ENCODE assay signal across 8 mouse cellular contexts in the genomic region with DNA sequence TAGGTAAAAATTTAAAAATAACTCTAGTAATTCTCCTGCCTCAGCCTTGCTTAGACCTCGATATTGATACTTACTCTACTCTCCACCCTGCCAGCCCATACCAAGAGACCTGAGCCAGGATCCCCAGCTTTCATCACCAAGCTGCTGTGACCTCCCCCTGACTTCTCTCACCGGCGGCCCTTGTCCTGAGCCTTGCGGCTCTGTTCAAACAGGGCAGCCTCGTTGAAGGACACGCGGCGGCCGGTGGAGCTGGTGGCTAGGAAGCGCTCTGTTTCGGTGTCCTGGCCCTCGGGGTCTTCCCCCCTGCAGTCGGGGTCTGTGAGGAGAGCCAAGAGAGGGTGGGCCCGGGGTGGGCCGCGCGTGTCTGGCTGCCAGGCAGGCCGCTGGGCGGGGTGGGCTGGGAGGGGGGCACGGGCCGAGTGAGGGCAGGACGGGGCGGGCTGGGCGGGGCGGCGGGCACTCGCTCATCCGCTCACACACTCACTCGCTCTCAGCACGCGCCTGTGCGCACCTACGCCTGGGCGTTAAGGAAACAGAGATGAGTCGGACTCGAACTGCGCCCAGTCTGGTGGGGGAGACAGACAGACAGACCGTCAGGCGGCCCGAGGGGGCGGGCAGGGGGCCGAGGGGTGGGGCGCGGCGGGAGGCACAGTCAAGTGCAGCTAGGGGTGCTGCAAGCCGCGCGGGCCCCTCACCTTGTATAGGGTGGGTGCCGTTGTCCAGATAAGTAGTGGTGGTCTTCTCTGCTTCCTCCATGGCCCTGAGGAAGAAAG. TPM values are rescaled to one million over a fixed set of nuclear protein-coding genes. Genes with fewer than 3 reads are reported as not detected.
A peak's percentile ranks its signal among the peaks of the same experiment; 100 is the strongest.
DNase-seq lines count a peak whose midpoint lies in the region; ATAC-seq and TF ChIP-seq lines count a peak whose summit lies in the region.

No protein-coding gene starts in this region.

- DNase-seq in gastrocnemius, postnatal 14 days, result peak; percentile 17
- DNase-seq in gastrocnemius, adult 18-20 months (ENCODE audit: low spot score), result no peak
- DNase-seq in thymus, adult 2 months, result no peak
- no peak for DNase-seq in thymus, postnatal 10 days (ENCODE audit: low spot score in 2 of 2)
- DNase-seq in liver, embryonic 13.5 days, result no peak
- DNase-seq in frontal cortex, postnatal 36 days (ENCODE audit: low spot score in 2 of 2), result no peak
- no peak for DNase-seq in right cerebral cortex, adult 18-20 months
- no peak for DNase-seq in left cerebral cortex, postnatal 25 days (ENCODE audit: low spot score in 2 of 2)

- TF ChIP-seq POLR2A in thymus, adult 2 months (IDR thresholded peaks at IDR 0.05; ENCODE audit: control insufficient read depth, extremely low read depth, insufficient read depth, low read length, poor library complexity), result no peak

- no peak for ATAC-seq in liver, embryonic 13.5 days (ENCODE audit: low read depth)

- H3K9ac ChIP-seq in liver, embryonic 13.5 days, result peak overlapping the region; percentile 71; the same call in 1 of the 2 replicates

- 0 out of 2 replicates have a peak overlapping the region, but pooled peaks have one; percentile 49 for H3K4me3 ChIP-seq in thymus, adult 2 months (ENCODE audit: control insufficient read depth, insufficient read depth, low read length)
- peak overlapping the region; percentile 67 for H3K4me3 ChIP-seq in liver, embryonic 13.5 days (replicated peaks)

- TF ChIP-seq CTCF in thymus, adult 2 months (IDR thresholded peaks at IDR 0.05; ENCODE audit: borderline replicate concordance, control insufficient read depth, extremely low read depth, insufficient read depth, low read length, poor library complexity), result no peak

- H3K4me2 ChIP-seq in liver, embryonic 13.5 days, result peak overlapping the region; percentile 96

- intact Hi-C loops in gastrocnemius, postnatal 14 days (cut with DNase I; ENCODE audit: low total_unique reads), result no loop called here
- intact Hi-C loops in left cerebral cortex, postnatal 25 days (cut with DNase I), result loop anchor here (2.0 kb wide), 1 partner anchor 20 kb away; no protein-coding TSS in a partner anchor

- H3K27ac ChIP-seq in thymus, adult 2 months (ENCODE audit: control insufficient read depth, insufficient read depth, low read length), result no peak overlapping the region
- no peak overlapping the region for H3K27ac ChIP-seq in liver, embryonic 13.5 days

- 84% methylated on average over 49 of the region's 49 CpGs for WGBS in thymus, adult 2 months
- 23% methylated on average over 47 of the region's 49 CpGs for whole genome bisulfite sequencing in liver, embryonic 13.5 days (ENCODE audit: insufficient replicate concordance)

- no peaks in the 10 kb centered on the region; the same call in 1 of the 2 replicates for H3K27me3 ChIP-seq in thymus, adult 2 months (ENCODE audit: control insufficient read depth, insufficient read depth, low read length)
- H3K27me3 ChIP-seq in liver, embryonic 13.5 days, result peaks cover 55% of the 10 kb centered on the region

- H3K4me1 ChIP-seq in thymus, adult 2 months (replicated peaks; ENCODE audit: control insufficient read depth, insufficient read depth, low read length), result peaks cover 41% of the 10 kb centered on the region
- peaks cover 66% of the 10 kb centered on the region for H3K4me1 ChIP-seq in liver, embryonic 13.5 days (replicated peaks)

- peaks cover 8% of the 10 kb centered on the region for H3K36me3 ChIP-seq in thymus, adult 2 months (ENCODE audit: control insufficient read depth, insufficient read depth, low read length)
- peaks cover 15% of the 10 kb centered on the region for H3K36me3 ChIP-seq in liver, embryonic 13.5 days

- H3K9me3 ChIP-seq in liver, embryonic 13.5 days (replicated peaks), result no peaks in the 10 kb centered on the region

RNA-seq across cellular contexts. Expression of gene Atp5d, which starts 2.1 kb away (rescaled TPM):
- 100 to 1,000 TPM; 657 to 736 TPM for total RNA-seq in gastrocnemius, postnatal 14 days (2021)
- total RNA-seq in gastrocnemius, adult 18-20 months (2021), result 100 to 1,000 TPM; 573 to 611 TPM
- polyA plus RNA-seq in thymus, adult 2 months (2012; rRNA removed), result 1,163 and 1,361 TPM in 2 replicates
- 358 and 362 TPM in 2 replicates for polyA plus RNA-seq in liver, embryonic 13.5 days (2015; fragmentation: Nextera tagmentation; extraction: Ambion mirVana)
- total RNA-seq in left cerebral cortex, postnatal 25 days (2021), result 100 to 1,000 TPM; 372 to 381 TPM

RNA-seq across cellular contexts. Expression of gene Cbarp, which starts 4.3 kb away (rescaled TPM):
- 1 to 10 TPM; 1.6 TPM for total RNA-seq in gastrocnemius, postnatal 14 days (2021)
- total RNA-seq in gastrocnemius, adult 18-20 months (2021), result 1 to 10 TPM; 1.6 to 1.9 TPM
- 34.0 and 37.7 TPM in 2 replicates for polyA plus RNA-seq in thymus, adult 2 months (2012; rRNA removed)
- 0.54 and 0.69 TPM in 2 replicates for polyA plus RNA-seq in liver, embryonic 13.5 days (2015; fragmentation: Nextera tagmentation; extraction: Ambion mirVana)
- 100 to 1,000 TPM; 487 TPM for total RNA-seq in left cerebral cortex, postnatal 25 days (2021)

RNA-seq across cellular contexts. Expression of gene Midn, which starts 11.7 kb away (rescaled TPM):
- total RNA-seq in gastrocnemius, postnatal 14 days (2021), result 10 to 100 TPM; 40.3 to 43.6 TPM
- total RNA-seq in gastrocnemius, adult 18-20 months (2021), result 10 to 100 TPM; 40.6 to 47.9 TPM
- polyA plus RNA-seq in thymus, adult 2 months (2012; rRNA removed), result 342 and 374 TPM in 2 replicates
- polyA plus RNA-seq in liver, embryonic 13.5 days (2015; fragmentation: Nextera tagmentation; extraction: Ambion mirVana), result 3.0 and 3.3 TPM in 2 replicates
- 10 to 100 TPM; 74.3 to 98.7 TPM for total RNA-seq in left cerebral cortex, postnatal 25 days (2021)

RNA-seq across cellular contexts. Expression of gene Stk11, which starts 20.8 kb away (rescaled TPM):
- total RNA-seq in gastrocnemius, postnatal 14 days (2021), result 10 to 100 TPM; 87.6 to 98.0 TPM
- total RNA-seq in gastrocnemius, adult 18-20 months (2021), result 100 to 1,000 TPM; 145 to 148 TPM
- 265 and 270 TPM in 2 replicates for polyA plus RNA-seq in thymus, adult 2 months (2012; rRNA removed)
- 16.2 and 18.3 TPM in 2 replicates for polyA plus RNA-seq in liver, embryonic 13.5 days (2015; fragmentation: Nextera tagmentation; extraction: Ambion mirVana)
- 10 to 100 TPM; 92.1 to 95.0 TPM for total RNA-seq in left cerebral cortex, postnatal 25 days (2021)

RNA-seq across cellular contexts. Expression of gene Cirbp, which starts 29.4 kb away (rescaled TPM):
- total RNA-seq in gastrocnemius, postnatal 14 days (2021), result 10 to 100 TPM; 41.4 to 41.5 TPM
- total RNA-seq in gastrocnemius, adult 18-20 months (2021), result 10 to 100 TPM; 28.9 to 37.5 TPM
- polyA plus RNA-seq in thymus, adult 2 months (2012; rRNA removed), result 173 and 193 TPM in 2 replicates
- 19.5 and 21.9 TPM in 2 replicates for polyA plus RNA-seq in liver, embryonic 13.5 days (2015; fragmentation: Nextera tagmentation; extraction: Ambion mirVana)
- 10 to 100 TPM; 77.3 to 90.1 TPM for total RNA-seq in left cerebral cortex, postnatal 25 days (2021)

Comparison
In these comparisons a context has a peak if more than half of its experiments do, and no peak if none do; other contexts are left out.
1. RNA of gene Cbarp, which starts 4.3 kb away (total RNA-seq): 487 TPM in left cerebral cortex, postnatal 25 days; 1.6 to 1.9 TPM in gastrocnemius, adult 18-20 months and 1.6 TPM in gastrocnemius, postnatal 14 days; every median in the first group is over 100 times any median in the second.